Mouse (Mus musculus) heart, embryonic 14.5 days (tissue): Measurements from ENCODE around the gene Clca4a. TPM values are rescaled to one million over a fixed set of nuclear protein-coding genes. Genes with fewer than 3 reads are reported as not detected.

Experiments used
- ATAC-seq: fragments of 200-750 bp; cut with Nextera tagmentation; 2 replicates; pipeline ENCODE4 v1.8.0; 2017; ENCODE audit warnings: low read depth, moderate TSS enrichment; ENCODE audit not compliant: insufficient number of reproducible peaks, insufficient read depth, low FRiP score
- H3K27ac ChIP-seq, 2 experiments: fragments of 200-500 bp in 1 of 2; fragments of 300-500 bp in 1 of 2; sonication (generic) in 1 of 2; replicated peaks in 1 of 2; 2 replicates each; pipeline ENCODE4 v1.5.1; 2012 to 2014; ENCODE audit warnings: low read depth in 2 of 2, low read length in 2 of 2, control low read depth in 1 of 2, mild to moderate bottlenecking in 1 of 2, mixed read lengths in 1 of 2; ENCODE audit not compliant: control insufficient read depth in 1 of 2, insufficient read depth in 1 of 2
- H3K27me3 ChIP-seq: fragments of 300-500 bp; sonication (generic); 2 replicates; pipeline ENCODE4 v1.6.1; 2014; ENCODE audit warnings: mild to moderate bottlenecking, low read length, control low read depth; ENCODE audit not compliant: control insufficient read depth, insufficient read depth
- H3K36me3 ChIP-seq: fragments of 300-500 bp; sonication (generic); 2 replicates; pipeline ENCODE4 v1.6.1; 2014; ENCODE audit warnings: mild to moderate bottlenecking, control low read depth, low read length, mixed read lengths; ENCODE audit not compliant: control insufficient read depth, insufficient read depth
- H3K4me1 ChIP-seq, 2 experiments: fragments of 200-500 bp in 1 of 2; fragments of 300-500 bp in 1 of 2; sonication (generic) in 1 of 2; 2 replicates each; pipeline ENCODE4 v1.6.1; 2012 to 2014; ENCODE audit warnings: low read length in 2 of 2, control low read depth in 1 of 2, mixed read lengths in 1 of 2; ENCODE audit not compliant: control insufficient read depth in 2 of 2, insufficient read depth in 2 of 2
- H3K4me2 ChIP-seq: fragments of 300-500 bp; sonication (generic); 2 replicates; pipeline ENCODE4 v1.6.1; 2014; ENCODE audit warnings: mild to moderate bottlenecking, low read length
- H3K4me3 ChIP-seq, 2 experiments: fragments of 200-500 bp in 1 of 2; fragments of 300-500 bp in 1 of 2; sonication (generic) in 1 of 2; 2 replicates each; pipeline ENCODE4 v1.5.1; 2012 to 2014; ENCODE audit warnings: low read length in 2 of 2, mild to moderate bottlenecking in 2 of 2, control low read depth in 1 of 2, low read depth in 1 of 2, moderate library complexity in 1 of 2; ENCODE audit not compliant: control insufficient read depth in 1 of 2, insufficient read depth in 1 of 2
- H3K9ac ChIP-seq: fragments of 300-500 bp; sonication (generic); 2 replicates; pipeline ENCODE4 v1.6.1; 2014; ENCODE audit warnings: mild to moderate bottlenecking, low read length
- H3K9me3 ChIP-seq: fragments of 300-500 bp; sonication (generic); 2 replicates; pipeline ENCODE4 v1.6.1; 2016; ENCODE audit warnings: low read length, control low read depth; ENCODE audit not compliant: control insufficient read depth
- WGBS: fragments of 180-500 bp; shearing (Covaris S2); extraction: QIAGEN DNeasy Blood & Tissue Kit; methylation state at CpG from one replicate; pipeline ENCODE4 v1.1.7; 2014; 5-methylcytosine and 5-hydroxymethylcytosine counted together
- polyA plus RNA-seq: library from polyadenylated mRNA; unstranded; fragments of >200 nt; fragmentation: Nextera tagmentation; extraction: Ambion mirVana; gene quantifications from 2 replicates; pipeline ENCODE4 v1.2.1, GENCODE M21; 2014

Clca4a gene
- polyA plus RNA-seq, 1 experiment from 2014 or later = not detected

DNA sequence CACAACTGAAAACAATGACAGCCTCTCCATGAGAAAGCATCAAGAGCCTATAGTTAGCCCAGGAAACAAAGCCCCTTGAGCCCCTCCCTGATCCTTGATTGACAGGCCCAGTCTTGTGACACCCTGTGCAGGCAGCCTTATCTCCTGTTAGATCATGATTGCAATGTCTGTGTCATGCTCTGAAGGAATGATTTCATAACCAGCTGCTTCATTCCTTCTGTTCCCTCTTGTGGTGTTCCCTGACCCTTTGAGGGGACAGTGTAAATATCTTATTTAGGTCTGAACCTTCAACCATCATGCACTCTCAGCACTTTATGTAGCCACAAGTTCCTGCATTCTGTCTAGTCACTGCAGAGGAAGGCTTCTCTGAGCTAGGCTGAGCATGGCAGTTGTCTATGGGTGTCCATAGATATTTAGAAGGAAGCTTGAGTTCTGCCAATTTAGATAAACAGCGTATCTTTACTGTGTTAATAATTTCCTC is 41.8 kb downstream of the Clca4a start:
- H3K36me3 ChIP-seq = no peaks in the 10 kb centered on the region

DNA sequence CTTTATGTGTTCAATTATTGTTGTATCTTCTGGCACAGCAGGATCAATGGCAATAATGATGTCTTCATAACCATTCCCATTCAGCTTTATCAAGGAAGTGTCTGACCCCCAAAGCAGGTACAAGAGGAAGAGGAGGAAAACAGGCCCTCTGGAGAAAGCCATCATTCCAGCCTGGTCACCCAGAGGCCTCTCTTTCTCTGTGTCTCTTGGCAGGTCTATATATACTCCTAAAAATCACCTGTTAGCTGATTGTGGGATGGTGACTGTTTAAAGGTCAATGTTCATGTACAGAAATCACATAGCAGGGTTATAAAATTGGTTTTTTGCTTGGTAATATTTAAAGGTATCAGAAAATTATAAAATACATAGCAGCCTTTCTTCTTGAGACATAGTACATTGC is 42.5 kb downstream of the Clca4a start, which contains the start of gene Clca4b:
Clca4b (minus strand) TSS at position 195 of the 400 bp plus-strand sequence.
- Histone ChIP-seq H3K4me1 (no peaks in the 10 kb centered on the region), H3K4me2 (no peak within 1 kb of the TSS), H3K27me3 (no peaks in the 10 kb centered on the region), H3K9me3 (no peaks in the 10 kb centered on the region), H3K36me3 (no peaks in the 10 kb centered on the region), H3K27ac (no peak within 1 kb of the TSS), H3K9ac (no peak within 1 kb of the TSS), H3K4me3 (no peak within 1 kb of the TSS)
- no peak for ATAC-seq

More for the DNA sequence above, 41.8 kb downstream of the Clca4a start:
- Histone ChIP-seq H3K4me1 (no peaks in the 10 kb centered on the region), H3K4me2 (no peak overlapping the region), H3K4me3 (no peak overlapping the region), H3K9ac (no peak overlapping the region), H3K27ac (no peak overlapping the region), H3K27me3 (no peaks in the 10 kb centered on the region), H3K9me3 (no peaks in the 10 kb centered on the region)
- no peak for ATAC-seq
- 83% methylated on average over 1 of the region's 1 CpGs for WGBS

DNA sequence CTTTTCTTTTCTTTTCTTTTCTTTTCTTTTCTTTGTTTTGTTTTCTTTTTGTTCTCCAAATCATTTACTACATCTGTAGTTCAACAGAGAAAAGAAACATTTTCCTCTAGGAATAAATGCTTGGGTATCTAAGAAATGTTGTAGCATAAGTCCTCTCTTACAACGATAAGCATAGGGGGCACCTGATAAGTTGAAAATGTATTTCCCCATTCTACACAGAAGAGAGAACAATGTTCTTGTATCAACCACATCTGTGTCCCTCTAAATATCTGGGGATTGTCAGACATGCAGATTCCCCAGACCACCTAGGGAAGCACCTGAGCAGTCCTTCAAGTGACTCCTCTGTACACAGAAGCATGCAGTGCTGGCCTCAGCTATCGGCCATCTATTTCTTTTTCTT is 60.8 kb downstream of the Clca4a start:
- H3K9ac ChIP-seq = no peak overlapping the region
- WGBS = 88% methylated on average over 2 of the region's 2 CpGs
- no peak for ATAC-seq

More for the DNA sequence above, 60.8 kb downstream of the Clca4a start:
- H3K4me3 ChIP-seq = no peak overlapping the region
- H3K4me1 ChIP-seq = no peaks in the 10 kb centered on the region
- H3K36me3 ChIP-seq = no peaks in the 10 kb centered on the region
- H3K27ac ChIP-seq = no peak overlapping the region
- H3K9me3 ChIP-seq = no peaks in the 10 kb centered on the region
- no peak overlapping the region for H3K4me2 ChIP-seq
- H3K27me3 ChIP-seq = no peaks in the 10 kb centered on the region

Other genes with a start within 250 kb of the Clca4a start
- 27.7 and 29.3 TPM in 2 replicates for gene Clca3a1, start 214.1 kb downstream of the Clca4a start, polyA plus RNA-seq
- gene Clca3a2, start 155.6 kb downstream of the Clca4a start, polyA plus RNA-seq = 3.0 and 6.0 TPM in 2 replicates
- gene Clca3b, start 125.7 kb downstream of the Clca4a start, polyA plus RNA-seq = not detected in 2 replicates
- not detected in 2 replicates for gene Clca4b, start 42.5 kb downstream of the Clca4a start, polyA plus RNA-seq
- 0.08 TPM in 1 of 2 replicates, not detected in the other for gene Clca1, start 57.7 kb upstream of the Clca4a start, polyA plus RNA-seq
- 0.04 and 0.26 TPM in 2 replicates for gene Clca2, start 124.4 kb upstream of the Clca4a start, polyA plus RNA-seq
- gene Odf2l, start 143.5 kb upstream of the Clca4a start, polyA plus RNA-seq = 10.3 and 15.2 TPM in 2 replicates